Mouse (Mus musculus): ENCODE results near the gene Cxcl17.

- TF ChIP-seq POLR2A (IDR thresholded peaks at IDR 0.05; ENCODE audit: control insufficient read depth, extremely low read depth, insufficient read depth, low read length, poor library complexity): no peak
- no peak for TF ChIP-seq CTCF (IDR thresholded peaks at IDR 0.05; ENCODE audit: borderline replicate concordance, control insufficient read depth, extremely low read depth, insufficient read depth, low read length, poor library complexity)
These were observed 10.7 kb downstream of the Cxcl17 start for GRCm38 (mm10) chr7:25401986-25402385.
